Mouse (Mus musculus) E14TG2a.4 (cell line): ENCODE measurements around the gene Pkp2.

Source experiments
- CTCF ChIP-seq: conservative IDR thresholded peaks from 2 replicates; pipeline ENCODE4 v1.5.1; 2014; ENCODE audit warnings: low read length
- NANOG ChIP-seq: IDR thresholded peaks from 2 replicates; pipeline ENCODE4 v1.6.1; 2014; ENCODE audit warnings: borderline replicate concordance, low read length, mixed read lengths
- POU5F1 ChIP-seq: IDR thresholded peaks from 2 replicates; pipeline ENCODE4 v1.6.1; 2014; ENCODE audit warnings: low read length, borderline replicate concordance

DNA sequence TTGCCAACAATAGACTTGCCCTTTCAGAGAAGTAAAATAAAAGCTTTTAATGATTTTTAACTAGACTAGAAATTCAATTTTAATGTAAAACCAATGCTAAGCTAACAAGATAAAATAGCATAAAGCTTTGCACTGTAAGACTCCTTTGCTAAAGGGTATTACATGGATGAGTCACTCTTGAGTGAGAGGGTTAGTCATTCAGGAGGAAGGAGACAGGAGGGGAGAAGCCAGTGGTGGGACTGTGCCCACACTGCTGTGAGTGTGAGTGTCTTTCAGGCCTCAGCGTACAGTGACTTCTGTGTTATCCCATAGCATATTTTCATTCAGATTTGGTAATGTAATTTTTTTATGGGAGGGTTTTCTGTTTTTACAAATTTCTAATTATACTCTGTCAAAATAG is 3.8 kb downstream of the Pkp2 start:
- no peak for TF ChIP-seq CTCF
- no peak for TF ChIP-seq POU5F1
- TF ChIP-seq NANOG, result no peak
